Mouse (Mus musculus): ENCODE data around the gene Ncapd2.
A peak's percentile ranks its signal among the peaks of the same experiment; 100 is the strongest.

DNA sequence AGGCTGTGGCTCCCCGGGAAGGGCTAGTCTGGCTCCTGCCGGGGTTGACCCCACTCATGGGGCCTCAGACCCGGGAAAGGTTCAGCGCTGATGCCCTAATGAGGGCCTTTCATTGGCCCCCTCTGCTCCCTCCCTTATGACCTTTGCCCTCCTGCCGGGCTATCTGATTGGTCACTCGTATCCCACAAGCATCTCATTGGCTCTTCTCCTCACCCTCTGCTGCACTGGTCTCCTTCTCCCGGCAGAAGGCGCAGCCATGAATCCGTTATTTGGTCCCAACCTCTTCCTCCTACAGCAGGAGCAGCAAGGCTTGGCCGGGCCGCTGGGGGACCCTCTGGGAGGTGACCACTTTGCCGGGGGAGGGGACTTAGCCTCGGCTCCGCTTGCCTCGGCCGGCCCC lies 46.5 kb downstream of the Ncapd2 start, which contains the start of gene Iffo1:
- no peak for TF ChIP-seq EP300 (IDR thresholded peaks at IDR 0.05; ENCODE audit: low read depth)
- peak; percentile 75 for TF ChIP-seq CTCF (IDR thresholded peaks at IDR 0.05; ENCODE audit: low read depth)

All from liver, embryonic 14.5 days (tissue).